Mouse (Mus musculus): ENCODE measurements around the gene Fosb. TPM values are rescaled to one million over a fixed set of nuclear protein-coding genes. Genes with fewer than 3 reads are reported as not detected.
A peak's percentile ranks its signal among the peaks of the same experiment; 100 is the strongest.

Fosb gene
- 1 to 10 TPM in 1 of 2 experiments, under 1 TPM in 1; 0.80 to 1.7 TPM for total RNA-seq (2021)
- long read RNA-seq, experiment 1, result 0 reads
- long read RNA-seq, experiment 2, result 0 reads

GRCm38 (mm10) chr7:19309884-19310641, at the start of gene Fosb:
Fosb (minus strand) TSS chr7:19310051.
- peak; percentile 97 for DNase-seq

GRCm38 (mm10) chr7:19359299-19359891, 49.5 kb upstream of the Fosb start, which contains the start of the genes Cd3eap and Ppp1r13l:
Cd3eap (minus strand) TSS chr7:19359483.
Ppp1r13l (plus strand) TSS chr7:19359749.
- peak; percentile 86 for DNase-seq

- peak; percentile 2 for DNase-seq
These were observed 48.8 kb upstream of the Fosb start for GRCm38 (mm10) chr7:19358634-19359033.

- DNase-seq, result peak; percentile 10
These were observed 47.8 kb upstream of the Fosb start for GRCm38 (mm10) chr7:19357381-19358375.

- no peak for DNase-seq
These were observed 46.5 kb upstream of the Fosb start for GRCm38 (mm10) chr7:19356311-19356710.

GRCm38 (mm10) chr7:19354991-19355390, 45.1 kb upstream of the Fosb start:
- no peak for DNase-seq

- DNase-seq, result no peak
These were observed 40.4 kb upstream of the Fosb start for GRCm38 (mm10) chr7:19350221-19350620.

GRCm38 (mm10) chr7:19349188-19349915, 39.5 kb upstream of the Fosb start:
- DNase-seq, result no peak

GRCm38 (mm10) chr7:19344938-19345471, 35.2 kb upstream of the Fosb start:
- peak; percentile 87 for DNase-seq

- DNase-seq, result no peak
These were observed 34.5 kb upstream of the Fosb start, which contains the start of gene Ercc1 for GRCm38 (mm10) chr7:19344237-19344847. Ercc1 (plus strand) TSS chr7:19344778.

- peak; percentile 71 for DNase-seq
These were observed 33.5 kb upstream of the Fosb start for GRCm38 (mm10) chr7:19343210-19343808.

GRCm38 (mm10) chr7:19342481-19343027, 32.7 kb upstream of the Fosb start:
- DNase-seq, result peak; percentile 90

GRCm38 (mm10) chr7:19341761-19342409, 32.0 kb upstream of the Fosb start:
- DNase-seq, result peak; percentile 59

- no peak for DNase-seq
These were observed 31.4 kb upstream of the Fosb start for GRCm38 (mm10) chr7:19341250-19341649.

- no peak for DNase-seq
These were observed 28.7 kb upstream of the Fosb start for GRCm38 (mm10) chr7:19338596-19338995.

- DNase-seq, result no peak
These were observed 28.2 kb upstream of the Fosb start for GRCm38 (mm10) chr7:19338060-19338459.

- no peak for DNase-seq
These were observed 27.3 kb upstream of the Fosb start for GRCm38 (mm10) chr7:19337122-19337521.

GRCm38 (mm10) chr7:19335583-19335982, 25.7 kb upstream of the Fosb start:
- no peak for DNase-seq

GRCm38 (mm10) chr7:19332709-19333352, 23.0 kb upstream of the Fosb start:
- peak; percentile 78 for DNase-seq
